Mouse (Mus musculus) E14TG2a.4 (cell line): Measurements from ENCODE around the gene Sptan1.
A peak's percentile ranks its signal among the peaks of the same experiment; 100 is the strongest.
"Not testable (repeated sequence)": the region's sequence is repeated elsewhere in the genome, so short reads cannot be mapped to it uniquely, and the experiment has no call there.

ENCODE experiments used
- H3K27me3 ChIP-seq: 2 replicates; pipeline ENCODE4 v1.6.1; 2014; ENCODE audit warnings: low read length, control low read depth; ENCODE audit not compliant: insufficient read depth
- H3K36me3 ChIP-seq: 2 replicates; pipeline ENCODE4 v1.6.1; 2014; ENCODE audit warnings: low read length, control low read depth; ENCODE audit not compliant: insufficient read depth
- H3K4me1 ChIP-seq: replicated peaks from 2 replicates; pipeline ENCODE4 v1.6.1; 2014; ENCODE audit warnings: low read depth, low read length, control low read depth
- H3K4me3 ChIP-seq: replicated peaks from 2 replicates; pipeline ENCODE4 v1.5.1; 2014; ENCODE audit warnings: mild to moderate bottlenecking, low read length
- H3K9me3 ChIP-seq: 2 replicates; pipeline ENCODE4 v1.6.1; 2014; ENCODE audit warnings: low read length, control low read depth
- CTCF ChIP-seq: conservative IDR thresholded peaks from 2 replicates; pipeline ENCODE4 v1.5.1; 2014; ENCODE audit warnings: low read length
- NANOG ChIP-seq: IDR thresholded peaks from 2 replicates; pipeline ENCODE4 v1.6.1; 2014; ENCODE audit warnings: borderline replicate concordance, low read length, mixed read lengths
- POU5F1 ChIP-seq: IDR thresholded peaks from 2 replicates; pipeline ENCODE4 v1.6.1; 2014; ENCODE audit warnings: low read length, borderline replicate concordance

Sptan1 gene

DNA sequence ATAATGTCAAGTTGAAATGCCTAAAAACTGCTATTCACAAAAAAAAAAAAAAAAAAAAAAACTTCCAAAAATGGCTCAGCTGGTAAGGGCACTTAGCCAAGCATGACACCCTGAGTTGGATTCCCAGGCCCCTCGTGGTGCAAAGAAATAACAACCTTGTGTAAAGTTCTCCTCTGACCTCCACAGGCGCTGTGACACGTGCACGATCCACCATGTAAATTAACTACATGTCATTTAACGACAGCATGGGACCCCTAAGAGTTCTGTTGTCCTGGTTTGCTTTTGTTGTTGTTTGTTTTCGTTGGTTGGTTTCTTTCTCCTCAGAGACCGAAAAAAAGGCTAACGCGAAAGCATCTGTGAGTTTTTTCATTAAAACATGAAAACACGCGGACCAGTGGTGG is 82.7 kb downstream of the Sptan1 start:
- TF ChIP-seq NANOG (no peak), CTCF (no peak; the same call in 1 of the 2 replicates), POU5F1 (no peak)
- Histone ChIP-seq H3K4me3 (peak overlapping the region; percentile 86), H3K36me3 (peaks cover 30% of the 10 kb centered on the region)

DNA sequence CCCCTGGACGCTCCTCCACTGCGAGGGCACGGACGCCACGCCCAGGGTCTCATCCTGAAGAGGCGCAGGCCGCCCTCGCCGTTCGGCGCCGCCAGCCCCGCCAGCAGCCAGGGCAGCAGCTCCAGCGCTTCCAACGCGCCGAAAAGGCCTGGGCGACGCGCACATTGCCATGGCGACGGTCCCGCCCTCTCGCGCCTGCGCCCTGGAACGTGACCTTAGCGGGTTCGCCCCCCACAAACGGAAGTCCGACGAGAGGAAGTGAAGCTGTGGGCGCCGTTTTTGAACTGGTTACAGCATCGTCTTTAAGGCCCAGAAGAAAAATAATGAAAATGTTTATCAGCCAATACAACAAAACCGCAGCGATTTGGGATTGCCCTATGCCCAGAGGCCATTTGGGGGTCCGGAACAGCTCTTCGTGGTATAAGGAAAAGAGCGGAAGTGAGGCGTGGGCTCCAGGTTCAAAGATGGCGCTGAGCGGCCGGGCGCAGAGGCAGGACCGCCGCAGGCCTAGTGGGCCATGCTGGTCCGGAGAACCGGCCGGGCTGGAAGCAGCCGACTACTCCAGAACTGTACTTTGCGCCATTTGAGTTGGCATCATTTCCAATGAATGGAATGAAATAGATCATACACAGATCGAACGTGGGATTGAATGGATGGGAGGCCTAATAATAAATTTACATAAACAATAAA is 83.5 kb downstream of the Sptan1 start, which contains the start of gene Wdr34:
Gene Wdr34 (minus strand): TSS at position 183 of the 690 bp plus-strand sequence.
- Histone ChIP-seq H3K4me1 (peaks cover 73% of the 10 kb centered on the region), H3K36me3 (peaks cover 30% of the 10 kb centered on the region), H3K4me3 (peak within 1 kb of the TSS; percentile 86), H3K27me3 (no peaks in the 10 kb centered on the region), H3K9me3 (no peaks in the 10 kb centered on the region)
- TF ChIP-seq CTCF = no peak
- TF ChIP-seq NANOG = no peak
- no peak for TF ChIP-seq POU5F1

More for the DNA sequence above, 82.7 kb downstream of the Sptan1 start:
- Histone ChIP-seq H3K4me1 (peaks cover 77% of the 10 kb centered on the region), H3K27me3 (no peaks in the 10 kb centered on the region), H3K9me3 (no peaks in the 10 kb centered on the region)

DNA sequence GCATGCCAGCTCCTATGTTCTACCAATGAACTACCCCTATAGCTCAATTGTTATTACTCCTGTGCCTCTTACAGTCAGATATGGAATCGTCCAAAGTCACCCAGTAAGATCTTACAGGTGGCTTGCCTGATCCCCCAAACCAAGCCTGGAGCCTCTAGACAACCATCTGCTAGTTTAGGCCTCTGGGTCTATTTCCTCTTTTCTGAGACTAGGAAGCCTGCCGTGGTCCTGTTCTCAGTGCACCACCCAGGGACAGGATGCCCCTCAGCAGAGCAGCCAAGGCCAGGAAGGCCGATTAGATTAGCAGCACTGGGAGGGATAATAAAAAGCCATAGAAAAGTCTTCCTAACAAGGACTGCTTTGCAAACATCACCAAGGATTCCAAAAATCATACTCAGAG is 84.5 kb downstream of the Sptan1 start:
- Histone ChIP-seq H3K36me3 (peaks cover 27% of the 10 kb centered on the region), H3K4me1 (peaks cover 70% of the 10 kb centered on the region), H3K4me3 (no peak overlapping the region; the same call in none of the 2 replicates), H3K27me3 (no peaks in the 10 kb centered on the region), H3K9me3 (no peaks in the 10 kb centered on the region)
- TF ChIP-seq NANOG = no peak
- no peak for TF ChIP-seq CTCF
- TF ChIP-seq POU5F1 = no peak

DNA sequence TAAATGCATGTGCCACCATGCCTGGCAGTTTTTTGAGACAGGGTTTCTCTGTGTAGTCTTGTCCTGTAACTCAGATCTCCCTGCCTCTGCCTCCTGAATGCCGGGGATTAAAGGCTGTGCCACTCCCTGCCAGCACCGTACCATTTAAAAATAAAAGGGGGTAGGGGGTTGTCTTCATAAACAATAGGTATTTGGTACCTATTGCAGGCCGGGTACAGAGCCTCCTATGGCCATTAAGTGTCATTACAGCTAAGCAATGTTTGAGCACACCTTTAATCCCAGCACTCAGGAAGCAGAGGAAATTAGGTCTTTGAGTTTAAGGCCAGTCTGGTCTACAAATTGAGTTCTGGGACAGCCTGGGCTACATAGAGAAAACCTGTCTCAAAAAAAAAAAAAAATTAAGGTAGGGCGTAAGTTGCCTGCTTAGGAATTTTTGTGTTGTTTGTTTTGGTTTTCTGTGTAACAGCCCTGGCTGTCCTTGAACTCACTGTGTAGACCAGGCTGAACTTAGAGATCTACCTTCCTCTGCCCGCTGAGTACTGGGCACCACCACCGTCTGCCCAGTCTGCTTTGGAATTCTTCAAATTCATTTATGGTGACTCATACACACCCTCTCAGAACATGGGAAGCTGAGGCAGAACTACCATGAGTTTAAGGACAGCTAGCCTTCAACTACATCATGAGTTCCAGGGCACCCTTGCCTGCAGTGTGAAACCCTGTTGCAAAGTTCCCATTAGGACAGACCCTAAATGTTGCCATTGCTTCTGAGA is 86.8 kb downstream of the Sptan1 start:
- H3K4me1 ChIP-seq = peaks cover 60% of the 10 kb centered on the region
- H3K9me3 ChIP-seq = no peaks in the 10 kb centered on the region
- TF ChIP-seq POU5F1 (no peak), CTCF (peak; percentile 99)
- no peak overlapping the region for H3K4me3 ChIP-seq
- peaks cover 4% of the 10 kb centered on the region for H3K36me3 ChIP-seq
- no peaks in the 10 kb centered on the region for H3K27me3 ChIP-seq

DNA sequence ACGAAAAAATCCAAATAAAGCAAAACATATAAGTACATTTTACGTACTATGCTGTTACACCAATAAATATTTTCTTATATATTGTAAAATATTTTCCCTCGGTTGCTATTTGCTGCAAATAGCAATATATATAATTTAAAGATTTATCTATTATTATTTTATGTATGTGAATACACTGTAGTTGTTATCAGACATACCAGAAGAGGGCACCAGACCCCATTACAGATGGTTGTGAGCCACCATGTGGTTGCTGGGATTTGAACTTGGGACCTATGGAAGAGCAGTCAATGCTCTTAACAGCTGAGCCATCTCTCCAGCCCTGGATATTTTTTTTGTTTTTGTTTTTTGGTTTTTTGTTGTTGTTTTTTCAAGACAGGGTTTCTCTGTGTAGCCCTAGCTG is 90.0 kb downstream of the Sptan1 start:
- H3K27me3 ChIP-seq, H3K9me3 ChIP-seq, H3K36me3 ChIP-seq, H3K4me3 ChIP-seq: not testable (repeated sequence)
- peak; percentile 22; the same call in 1 of the 2 replicates for TF ChIP-seq CTCF
- peaks cover 67% of the 10 kb centered on the region for H3K4me1 ChIP-seq

DNA sequence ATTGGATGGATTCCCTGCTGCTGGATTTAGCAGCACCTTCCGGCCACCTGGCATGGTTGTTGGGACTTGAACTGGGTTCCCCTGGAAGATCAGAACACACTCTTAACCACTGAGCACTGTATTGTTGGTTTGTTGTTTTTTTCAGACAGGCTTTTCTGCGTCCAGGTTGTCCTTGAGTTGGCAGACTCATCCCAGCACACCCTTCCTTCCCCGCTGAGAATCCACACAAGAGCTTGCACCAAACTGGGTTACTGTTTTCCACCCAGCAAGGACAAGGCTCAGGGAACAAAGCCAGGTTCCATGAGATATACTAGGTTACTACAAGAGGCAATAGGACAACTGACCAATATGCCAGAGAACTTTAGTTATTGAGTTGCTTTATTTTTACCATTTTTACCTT is 91.4 kb downstream of the Sptan1 start:
- no peaks in the 10 kb centered on the region for H3K9me3 ChIP-seq
- peak overlapping the region; percentile 14; the same call in 1 of the 2 replicates for H3K4me3 ChIP-seq
- TF ChIP-seq POU5F1 = no peak
- no peak for TF ChIP-seq CTCF
- no peak for TF ChIP-seq NANOG
- H3K36me3 ChIP-seq = no peaks in the 10 kb centered on the region
- peaks cover 73% of the 10 kb centered on the region for H3K4me1 ChIP-seq
- no peaks in the 10 kb centered on the region for H3K27me3 ChIP-seq

DNA sequence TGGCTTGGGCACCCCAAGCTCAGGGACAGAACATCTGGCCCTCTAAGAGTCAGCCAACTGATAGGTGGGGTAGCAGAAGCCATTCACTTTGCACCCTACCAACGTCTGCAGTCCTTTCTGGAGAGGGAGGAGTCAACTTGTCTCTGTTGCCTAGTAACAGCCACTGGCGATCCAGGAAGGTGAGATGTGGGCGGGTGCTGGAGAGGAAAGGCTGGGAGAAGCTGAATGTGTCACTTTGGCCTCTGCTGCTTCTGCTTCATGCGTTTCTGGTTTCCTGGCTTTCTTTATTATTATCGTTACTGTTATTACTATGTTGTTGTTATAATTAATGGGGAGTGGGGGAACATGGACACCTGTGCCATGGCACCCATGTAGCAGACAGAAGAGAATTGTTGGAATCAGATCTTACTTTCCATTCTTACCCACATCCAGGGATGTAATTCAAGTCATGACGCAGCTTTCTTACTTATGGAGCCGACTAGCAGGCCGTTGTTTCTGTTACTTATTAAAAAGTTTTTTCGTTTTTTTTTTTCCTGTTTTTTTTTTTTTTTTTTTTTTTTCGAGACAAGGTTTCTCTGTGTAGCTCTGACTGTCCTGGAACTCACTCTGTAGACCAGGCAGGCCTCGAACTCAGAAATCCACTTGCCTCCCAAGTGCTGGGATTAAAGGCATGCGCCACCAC is 92.0 kb downstream of the Sptan1 start, which contains the start of gene Set:
Gene Set (plus strand): TSS at position 156 of the 682 bp plus-strand sequence.
- H3K27me3 ChIP-seq = no peaks in the 10 kb centered on the region
- H3K36me3 ChIP-seq = no peaks in the 10 kb centered on the region
- TF ChIP-seq POU5F1 (no peak), NANOG (no peak), CTCF (no peak)
- peak within 1 kb of the TSS; percentile 14; the same call in 1 of the 2 replicates for H3K4me3 ChIP-seq
- peaks cover 68% of the 10 kb centered on the region for H3K4me1 ChIP-seq
- no peaks in the 10 kb centered on the region for H3K9me3 ChIP-seq

DNA sequence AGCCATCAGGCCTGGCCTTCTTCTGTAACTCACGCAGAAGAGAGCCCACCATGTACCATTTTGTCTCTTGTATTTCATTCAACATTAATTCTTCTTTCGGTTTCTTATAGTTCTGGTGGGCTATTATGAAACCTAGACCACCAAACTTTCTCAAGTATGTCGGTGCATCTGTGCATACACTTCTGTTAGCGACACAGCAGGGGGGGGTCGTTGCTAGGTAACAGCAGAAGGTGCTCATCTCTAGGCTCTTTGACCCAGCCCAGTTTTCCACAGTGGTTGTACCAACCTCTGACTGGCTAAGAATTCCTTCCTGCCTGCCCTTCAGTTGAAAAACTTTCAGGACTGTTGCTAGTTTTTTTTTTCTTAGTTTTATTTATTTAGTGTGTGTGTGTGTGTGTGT is 93.1 kb downstream of the Sptan1 start:
- H3K27me3 ChIP-seq = no peaks in the 10 kb centered on the region
- peaks cover 9% of the 10 kb centered on the region for H3K36me3 ChIP-seq
- H3K4me1 ChIP-seq = peaks cover 60% of the 10 kb centered on the region
- no peak overlapping the region for H3K4me3 ChIP-seq
- no peak for TF ChIP-seq NANOG
- TF ChIP-seq POU5F1 = no peak
- TF ChIP-seq CTCF = no peak
- H3K9me3 ChIP-seq = no peaks in the 10 kb centered on the region
